Mouse (Mus musculus) cerebellum, adult 2 months (tissue): Measurements from ENCODE around the gene Cd47.

Source experiments
- CTCF ChIP-seq: fragments of 200-500 bp; IDR thresholded peaks from 2 replicates; pipeline ENCODE4 v1.5.1; 2011; ENCODE audit warnings: low read depth, mild to moderate bottlenecking, control low read depth, low read length, moderate library complexity, borderline replicate concordance; ENCODE audit not compliant: insufficient read depth
- POLR2A ChIP-seq: fragments of 200-500 bp; IDR thresholded peaks from 2 replicates; pipeline ENCODE4 v1.6.1; 2011; ENCODE audit warnings: low read length, control low read depth, borderline replicate concordance; ENCODE audit not compliant: insufficient read depth

DNA sequence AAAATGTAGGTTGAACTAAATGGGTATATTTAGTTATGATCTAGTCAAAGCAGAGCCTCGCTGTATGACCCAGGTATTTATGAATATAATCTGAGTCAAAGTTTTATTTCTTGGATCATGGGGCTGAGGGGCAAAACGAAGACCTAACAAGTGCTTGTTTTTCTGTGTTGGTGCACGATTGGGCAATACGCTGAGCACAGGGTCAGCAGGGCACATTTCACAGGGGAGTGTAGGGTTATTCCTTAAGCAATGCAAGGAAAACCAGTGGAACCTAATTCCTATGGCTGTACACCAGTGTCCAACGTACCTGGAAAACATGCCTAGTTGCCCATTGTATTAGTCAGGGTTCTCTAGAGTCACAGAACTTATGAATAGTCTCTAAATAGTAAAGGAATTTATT, 12.6 kb upstream of the Cd47 start:
- TF ChIP-seq POLR2A: no peak
- TF ChIP-seq CTCF: no peak
